17 mouse cellular contexts compared by ENCODE assay signal in genomic region chr8:119728351-119728895, GRCm38 (mm10). TPM values are rescaled to one million over a fixed set of nuclear protein-coding genes. Genes with fewer than 3 reads are reported as not detected.
"Had no signal": no experiment of that assay in that cellular context is flagged by ENCODE, and none has a peak within 500 bp of the region (broad histone marks: within the 10 kb centered on the region; RNA-seq: fewer than 3 reads in every experiment).

No protein-coding gene starts in this region.

- DNase-seq: gastrocnemius, postnatal 10 days; gastrocnemius, postnatal 25 days; heart, adult 18-20 months; heart, postnatal 10 days; heart, postnatal 4 days; kidney, adult 18-20 months; kidney, adult 8-10 months; kidney, postnatal 10 days; kidney, postnatal 25 days; kidney, postnatal 4 days; liver; liver, embryonic 13.5 days; liver, postnatal 0 days had no signal

RNA-seq across cellular contexts. Expression of gene Atp2c2, which starts 28.6 kb away (rescaled TPM):
- total RNA-seq: gastrocnemius, postnatal 10 days; gastrocnemius, postnatal 4 days; granulocyte monocyte progenitor cell, adult 5-6 weeks; heart, postnatal 10 days; heart, postnatal 25 days; heart, postnatal 4 days had no signal
- polyA plus RNA-seq: inflammation-experienced regulatory T-cells, adult 6 months had no signal
